Mouse (Mus musculus) C2C12 (cell line): ENCODE measurements around the gene Prex1.

ENCODE experiments used
- CEBPB ChIP-seq: IDR thresholded peaks from one replicate; pipeline ENCODE4 v1.6.1; 2011; ENCODE audit warnings: low read depth, mild to moderate bottlenecking, control low read depth, moderate library complexity
- CTCF ChIP-seq: IDR thresholded peaks from one replicate; pipeline ENCODE4 v1.5.1; 2011; ENCODE audit not compliant: control insufficient read depth, insufficient read depth, insufficient read length
- FOSL1 ChIP-seq: IDR thresholded peaks from one replicate; pipeline ENCODE4 v1.8.0; 2011; ENCODE audit warnings: mild to moderate bottlenecking, low read length; ENCODE audit not compliant: poor library complexity, insufficient read depth, severe bottlenecking
- MAX ChIP-seq: IDR thresholded peaks from one replicate; pipeline ENCODE4 v1.6.1; 2011; ENCODE audit warnings: mild to moderate bottlenecking, control low read depth
- MYOD1 ChIP-seq: IDR thresholded peaks from one replicate; pipeline ENCODE4 v1.6.1; 2011; ENCODE audit warnings: low read depth; ENCODE audit not compliant: control insufficient read depth, insufficient read length
- MYOG ChIP-seq: IDR thresholded peaks from one replicate; pipeline ENCODE4 v1.6.1; 2011; ENCODE audit not compliant: control insufficient read depth, insufficient read length; ENCODE audit errors: extremely low read depth
- USF1 ChIP-seq: IDR thresholded peaks from one replicate; pipeline ENCODE4 v1.6.1; 2011; ENCODE audit warnings: low read depth, mild to moderate bottlenecking, control low read depth, moderate library complexity

DNA sequence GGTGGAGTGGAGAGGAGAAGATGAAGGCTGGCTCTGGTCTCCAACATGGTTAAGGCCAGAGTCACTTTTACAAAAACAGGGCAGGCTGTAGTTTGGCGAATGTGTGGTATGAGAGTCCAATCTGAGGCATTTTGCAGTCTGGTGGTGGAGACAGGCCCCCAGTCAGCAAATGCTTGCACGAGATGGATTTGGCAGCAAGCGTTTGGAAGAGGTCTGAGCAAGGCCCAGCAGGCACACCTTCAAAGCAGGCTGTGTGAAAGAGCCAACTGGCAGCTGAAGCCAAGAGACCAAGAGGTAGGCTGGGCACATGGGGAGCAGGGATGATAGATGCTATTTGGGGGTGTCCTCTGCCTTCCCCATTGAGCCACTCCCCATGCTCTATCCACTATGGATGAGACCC lies 51.7 kb downstream of the Prex1 start:
- TF ChIP-seq CTCF (no peak), MYOG (no peak), MAX (no peak), CEBPB (no peak), USF1 (no peak), FOSL1 (no peak), MYOD1 (no peak)
